ENCODE assay signal across 8 mouse cellular contexts in the genomic region with DNA sequence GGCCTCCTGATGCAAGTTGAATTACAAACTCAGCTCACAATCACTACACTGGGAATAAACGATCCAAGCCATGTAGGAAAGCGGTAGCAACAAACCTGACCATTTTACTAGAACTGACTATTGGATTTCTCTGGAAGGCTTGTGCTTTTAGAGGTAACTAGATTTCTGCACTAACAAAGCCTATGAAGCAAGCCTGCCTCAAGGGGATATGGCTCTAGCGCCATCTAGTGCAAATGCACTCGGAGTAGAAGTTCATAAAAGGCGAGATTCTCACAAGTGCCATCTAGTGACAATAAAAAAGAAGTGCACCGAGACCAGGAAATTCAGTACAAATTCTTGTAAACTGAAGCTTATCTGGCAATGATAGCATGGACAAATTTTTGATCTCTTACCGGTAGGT.
A peak's percentile ranks its signal among the peaks of the same experiment; 100 is the strongest.
DNase-seq lines count a peak whose midpoint lies in the region; ATAC-seq lines count a peak whose summit lies in the region.

No protein-coding gene starts in this region.

- H3K4me2 ChIP-seq in liver, embryonic 11.5 days: no peak overlapping the region
- H3K4me2 ChIP-seq in midbrain, embryonic 15.5 days: no peak overlapping the region

- H3K4me3 ChIP-seq in liver, embryonic 11.5 days (ENCODE audit: low read depth, low read length): no peak overlapping the region
- H3K4me3 ChIP-seq in midbrain, embryonic 15.5 days: no peak overlapping the region

- H3K9ac ChIP-seq in liver, embryonic 11.5 days (ENCODE audit: low read depth, low read length): no peak overlapping the region
- no peak overlapping the region for H3K9ac ChIP-seq in midbrain, embryonic 15.5 days

- H3K9me3 ChIP-seq in liver, embryonic 11.5 days (ENCODE audit: control insufficient read depth, low read length): no peaks in the 10 kb centered on the region
- no peaks in the 10 kb centered on the region for H3K9me3 ChIP-seq in midbrain, embryonic 15.5 days

- no peak overlapping the region for H3K27ac ChIP-seq in liver, embryonic 11.5 days (ENCODE audit: low read depth, low read length)
- H3K27ac ChIP-seq in midbrain, embryonic 15.5 days: no peak overlapping the region

- WGBS in liver, embryonic 11.5 days: 20% methylated on average over 7 of the region's 7 CpGs
- 26% methylated on average over 7 of the region's 7 CpGs for WGBS in midbrain, embryonic 15.5 days

- no peaks in the 10 kb centered on the region for H3K36me3 ChIP-seq in liver, embryonic 11.5 days (ENCODE audit: control insufficient read depth, insufficient read depth, low read length)
- H3K36me3 ChIP-seq in midbrain, embryonic 15.5 days (replicated peaks): no peaks in the 10 kb centered on the region

- DNase-seq in liver: peak; percentile 45
- DNase-seq in liver, embryonic 11.5 days (ENCODE audit: low spot score): no peak
- DNase-seq in cerebellum, adult 8-10 months: peak; percentile 58
- peak; percentile 46 to 85 for DNase-seq in frontal cortex, adult 2 months (ENCODE audit: extremely low spot score in 1 of 2, low spot score in 1 of 2)
- DNase-seq in hindlimb bud, embryonic 11.5 days (ENCODE audit: extremely low spot score, low read depth, low spot score): peak; percentile 57
- DNase-seq in left cerebral cortex, adult 8-10 months (ENCODE audit: low spot score in 2 of 2): peak; percentile 13 to 56
- peak; percentile 73 for DNase-seq in testis, postnatal 10 days (ENCODE audit: low spot score)

- no peak for ATAC-seq in liver, embryonic 11.5 days (replicated peaks; ENCODE audit: low FRiP score)
- ATAC-seq in midbrain, embryonic 15.5 days (replicated peaks): peak; percentile 87

- no peaks in the 10 kb centered on the region for H3K27me3 ChIP-seq in liver, embryonic 11.5 days (replicated peaks; ENCODE audit: control insufficient read depth, insufficient read depth, low read length)
- H3K27me3 ChIP-seq in midbrain, embryonic 15.5 days (replicated peaks): no peaks in the 10 kb centered on the region

- no peaks in the 10 kb centered on the region for H3K4me1 ChIP-seq in liver, embryonic 11.5 days (replicated peaks; ENCODE audit: control insufficient read depth, insufficient read depth, low read length)
- no peaks in the 10 kb centered on the region for H3K4me1 ChIP-seq in midbrain, embryonic 15.5 days
